Mouse (Mus musculus) CH12.LX (cell line): ENCODE measurements at regions not wholly inside any gene's neighbourhood (a gene's known extent, or its start where the extent isn't known, plus 50 kb on each side); places are given as distances from the start of the nearest gene placed in this dataset.

ENCODE experiments used
- DNase-seq: peaks from one replicate; pipeline ENCODE4 v3.0.0-alpha.2; 2013; ENCODE audit errors: extremely low read depth
- H3K27ac ChIP-seq: 2 replicates; pipeline ENCODE4 v1.5.1; 2012; ENCODE audit warnings: low read depth, mild to moderate bottlenecking, control low read depth, moderate library complexity; ENCODE audit not compliant: insufficient read depth
- H3K27me3 ChIP-seq: replicated peaks from 2 replicates; pipeline ENCODE3; 2012; ENCODE audit warnings: inconsistent platforms
- H3K36me3 ChIP-seq, 2 experiments: replicated peaks in 1 of 2; 2 replicates each; pipeline versions ENCODE3 to v1.6.1; 2012; ENCODE audit warnings: inconsistent platforms in 1 of 2, low read length in 1 of 2, mild to moderate bottlenecking in 1 of 2, mixed read lengths in 1 of 2, moderate library complexity in 1 of 2; ENCODE audit not compliant: control insufficient read depth in 1 of 2, insufficient read depth in 1 of 2
- H3K4me1 ChIP-seq, 2 experiments: 2 replicates each; pipeline ENCODE4 v1.6.1; 2012; ENCODE audit warnings: inconsistent platforms in 1 of 2, moderate library complexity in 1 of 2; ENCODE audit not compliant: insufficient read depth in 2 of 2, control insufficient read depth in 1 of 2
- H3K4me2 ChIP-seq: 2 replicates; pipeline ENCODE4 v1.6.1; 2012; ENCODE audit warnings: low read depth, mild to moderate bottlenecking, control low read depth; ENCODE audit not compliant: poor library complexity, insufficient read depth, severe bottlenecking
- H3K4me3 ChIP-seq, 3 experiments: fragments of 150-350 bp in 1 of 3; sonication (generic) in 1 of 3; replicated peaks in 1 of 3; 2 replicates each; pipeline versions ENCODE3 to v1.5.1; 2011 to 2012; ENCODE audit warnings: low read depth in 2 of 3, low read length in 2 of 3, mild to moderate bottlenecking in 2 of 3, moderate library complexity in 2 of 3, control low read depth in 1 of 3, improper control_type of control experiment in 1 of 3, inconsistent platforms in 1 of 3, mixed read lengths in 1 of 3; ENCODE audit not compliant: poor library complexity in 1 of 3
- H3K79me2 ChIP-seq: replicated peaks from 2 replicates; pipeline ENCODE4 v1.6.1; 2012; ENCODE audit warnings: mild to moderate bottlenecking, moderate library complexity; ENCODE audit not compliant: control insufficient read depth, poor library complexity, insufficient read depth, severe bottlenecking; ENCODE audit errors: extremely low read depth
- H3K9ac ChIP-seq: 2 replicates; pipeline ENCODE4 v1.6.1; 2012; ENCODE audit warnings: low read depth, mild to moderate bottlenecking, control low read depth, moderate library complexity; ENCODE audit not compliant: insufficient read depth
- H3K9me3 ChIP-seq: replicated peaks from 2 replicates; pipeline ENCODE3; 2012; ENCODE audit warnings: low read length, inconsistent platforms, mixed read lengths
- BHLHE40 ChIP-seq: IDR thresholded peaks from 2 replicates; pipeline ENCODE4 v1.6.1; 2011; ENCODE audit warnings: mild to moderate bottlenecking, low read depth, low read length, improper control_type of control experiment
- CHD2 ChIP-seq: IDR thresholded peaks from 2 replicates; pipeline ENCODE4 v1.6.1; 2011; ENCODE audit warnings: low read length, improper control_type of control experiment
- CTCF ChIP-seq, 2 experiments: IDR thresholded peaks in 1 of 2; conservative IDR thresholded peaks in 1 of 2; 2 replicates each; pipeline ENCODE4 v1.5.1; 2011 to 2012; ENCODE audit warnings: low read depth in 2 of 2, low read length in 2 of 2, improper control_type of control experiment in 1 of 2, inconsistent platforms in 1 of 2, mild to moderate bottlenecking in 1 of 2, moderate library complexity in 1 of 2
- ELF1 ChIP-seq: IDR thresholded peaks from 2 replicates; pipeline ENCODE4 v1.6.1; 2014; ENCODE audit warnings: low read depth, mild to moderate bottlenecking, inconsistent platforms, low read length, improper control_type of control experiment
- GABPA ChIP-seq: IDR thresholded peaks from 2 replicates; pipeline ENCODE4 v1.6.1; 2012; ENCODE audit warnings: low read depth, low read length, improper control_type of control experiment, inconsistent platforms; ENCODE audit not compliant: insufficient replicate concordance
- HCFC1 ChIP-seq: IDR thresholded peaks from 2 replicates; pipeline ENCODE4 v1.6.1; 2012; ENCODE audit warnings: low read depth, mild to moderate bottlenecking, inconsistent platforms, low read length, improper control_type of control experiment
- IRF4 ChIP-seq: IDR thresholded peaks from 2 replicates; pipeline ENCODE4 v1.6.1; 2014; ENCODE audit warnings: low read depth, mild to moderate bottlenecking, inconsistent platforms, low read length, improper control_type of control experiment
- JUN ChIP-seq: IDR thresholded peaks from 2 replicates; pipeline ENCODE4 v1.6.1; 2011; ENCODE audit warnings: low read depth, mild to moderate bottlenecking, low read length, improper control_type of control experiment, moderate library complexity; ENCODE audit not compliant: insufficient read depth
- JUND ChIP-seq: conservative IDR thresholded peaks from 2 replicates; pipeline ENCODE4 v1.6.1; 2011; ENCODE audit warnings: low read depth, low read length, improper control_type of control experiment
- KAT2A ChIP-seq: IDR thresholded peaks from 2 replicates; pipeline ENCODE4 v1.6.1; 2012; ENCODE audit warnings: low read length, improper control_type of control experiment, inconsistent platforms; ENCODE audit not compliant: insufficient replicate concordance
- MAZ ChIP-seq: IDR thresholded peaks from 2 replicates; pipeline ENCODE4 v1.6.1; 2012; ENCODE audit warnings: low read depth, mild to moderate bottlenecking, inconsistent platforms, low read length, improper control_type of control experiment, moderate library complexity
- MXI1 ChIP-seq: IDR thresholded peaks from 2 replicates; pipeline ENCODE4 v1.6.1; 2011; ENCODE audit warnings: mild to moderate bottlenecking, low read depth, low read length, improper control_type of control experiment
- NRF1 ChIP-seq: IDR thresholded peaks from 2 replicates; pipeline ENCODE4 v1.6.1; 2014; ENCODE audit warnings: low read depth, mild to moderate bottlenecking, inconsistent platforms, low read length, improper control_type of control experiment, moderate library complexity
- POLR2A ChIP-seq: IDR thresholded peaks from 2 replicates; pipeline ENCODE4 v1.6.1; 2011; ENCODE audit warnings: low read depth, mild to moderate bottlenecking, improper control_type of control experiment, low read length
- POLR2AphosphoS2 ChIP-seq: IDR thresholded peaks from 2 replicates; pipeline ENCODE4 v1.6.1; 2011; ENCODE audit warnings: low read depth, low read length, improper control_type of control experiment
- SMC3 ChIP-seq: IDR thresholded peaks from 2 replicates; pipeline ENCODE4 v1.6.1; 2011; ENCODE audit warnings: low read depth, low read length, improper control_type of control experiment
- UBTF ChIP-seq: IDR thresholded peaks from 2 replicates; pipeline ENCODE4 v1.6.1; 2012; ENCODE audit warnings: low read depth, mild to moderate bottlenecking, inconsistent platforms, low read length, improper control_type of control experiment, moderate library complexity
- ZKSCAN1 ChIP-seq: IDR thresholded peaks from 2 replicates; pipeline ENCODE4 v1.6.1; 2012; ENCODE audit warnings: low read depth, inconsistent platforms, low read length, improper control_type of control experiment, borderline replicate concordance
- ZMIZ1 ChIP-seq: IDR thresholded peaks from 2 replicates; pipeline ENCODE4 v1.6.1; 2012; ENCODE audit warnings: low read depth, mild to moderate bottlenecking, inconsistent platforms, low read length, improper control_type of control experiment
- dilution Hi-C: fragments of 300-500 bp; cut with MboI; formaldehyde crosslinking; loops from 2 replicates; pipeline ENCODE4 v1.14.3; 2020; ENCODE audit warnings: low sequenced_read_pairs; ENCODE audit not compliant: extremely low pct_unique_long_range_greater_than_20kb, extremely low pct_ligation_motif_present
- in situ Hi-C: fragments of 300-500 bp; cut with MboI; formaldehyde crosslinking; loops from 3 replicates; pipeline ENCODE4 v1.14.3; 2019; ENCODE audit warnings: low sequenced_read_pairs, low pct_ligation_motif_present, low pct_unique_long_range_greater_than_20kb, mixed read lengths

DNA sequence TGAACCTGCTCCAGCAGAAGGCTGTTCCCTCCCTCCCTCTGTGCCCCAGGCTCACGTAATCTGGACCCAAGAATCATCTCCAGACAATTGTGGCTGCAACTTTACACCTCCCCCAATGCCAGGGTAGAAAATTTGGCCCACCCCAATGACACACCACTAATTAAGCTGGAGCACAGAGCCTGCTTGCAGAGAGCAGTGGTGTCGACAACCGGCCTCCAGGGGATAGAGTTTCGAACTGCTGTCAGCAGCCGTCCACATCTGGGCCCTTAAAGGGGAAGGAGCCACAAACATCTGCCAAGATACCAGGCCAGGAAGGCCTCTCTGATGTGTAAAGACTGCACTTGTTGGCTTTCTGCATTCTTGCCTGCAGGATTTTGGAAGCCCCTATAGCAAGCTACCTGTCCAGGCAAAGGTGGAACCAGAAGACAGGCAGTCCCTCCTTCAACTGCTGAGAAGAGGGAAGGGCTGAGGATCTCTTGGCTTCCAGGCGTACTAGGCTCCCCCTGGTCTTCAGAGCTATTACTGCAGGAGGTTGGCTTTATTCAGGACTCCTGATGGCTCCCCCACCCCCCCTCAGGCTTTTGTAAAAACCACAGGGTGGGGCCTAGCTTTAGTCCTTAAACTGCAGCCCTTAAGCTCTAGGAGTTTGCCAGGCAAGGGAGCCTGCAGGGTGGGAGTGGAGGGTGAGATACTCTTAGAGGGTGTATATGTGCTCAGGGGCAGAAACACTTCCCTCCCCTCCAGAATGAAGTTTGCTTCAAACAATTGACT, 160.5 kb upstream of the Sox11 start:
- no peak overlapping the region for H3K9ac ChIP-seq
- H3K79me2 ChIP-seq = no peaks in the 10 kb centered on the region
- H3K36me3 ChIP-seq = no peaks in the 10 kb centered on the region
- H3K27me3 ChIP-seq = no peaks in the 10 kb centered on the region
- peaks cover 78% of the 10 kb centered on the region for H3K9me3 ChIP-seq
- no peak overlapping the region for H3K27ac ChIP-seq
- TF ChIP-seq IRF4 (no peak), GABPA (no peak)
- TF ChIP-seq, all 38 proteins: peak for 0
- DNase-seq = no peak
- Histone ChIP-seq H3K4me2 (no peak overlapping the region), H3K4me3 (no peak overlapping the region), H3K4me1 (no peaks in the 10 kb centered on the region)
- dilution Hi-C loops = no loop called here
- in situ Hi-C loops = no loop called here

DNA sequence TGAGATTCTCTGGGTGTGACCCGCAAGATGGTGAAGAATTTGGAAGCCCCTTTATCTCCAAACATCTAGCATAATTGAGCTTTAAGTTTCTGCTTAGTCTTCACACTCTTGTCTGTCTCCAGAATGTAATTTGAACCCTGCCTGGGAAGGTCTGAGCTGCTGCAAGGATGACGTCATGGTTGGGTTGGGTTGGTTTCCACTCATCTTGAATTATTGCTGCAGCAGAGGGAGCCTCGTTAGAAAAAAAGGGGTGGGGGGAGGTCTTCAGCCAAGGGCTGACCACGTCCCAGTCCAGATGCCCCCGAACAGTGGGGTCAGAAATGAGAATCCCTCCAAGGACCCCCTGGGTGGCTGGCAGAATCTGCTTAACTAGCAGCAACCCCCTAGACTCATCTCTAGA, 158.1 kb upstream of the Sox11 start:
- Histone ChIP-seq H3K4me1 (no peaks in the 10 kb centered on the region), H3K9ac (no peak overlapping the region), H3K79me2 (no peaks in the 10 kb centered on the region)
- dilution Hi-C loops = no loop called here
- TF ChIP-seq KAT2A (no peak), CHD2 (no peak), BHLHE40 (no peak), CTCF (conservative IDR thresholded peaks at IDR 0.05 in 1 of 2, IDR thresholded peaks at IDR 0.05 in 1 of 2; ENCODE audit: low read depth in 2 of 2, low read length in 2 of 2) (no peak), POLR2A (no peak), JUND (no peak), JUN (no peak), UBTF (no peak), ZKSCAN1 (no peak), MXI1 (no peak), SMC3 (no peak), ELF1 (no peak), GABPA (no peak), ZMIZ1 (no peak), POLR2AphosphoS2 (no peak), NRF1 (no peak), MAZ (no peak), HCFC1 (no peak)
- TF ChIP-seq, all 38 proteins: peak for 0
- no peak overlapping the region for H3K4me2 ChIP-seq
- in situ Hi-C loops = no loop called here
- no peaks in the 10 kb centered on the region for H3K36me3 ChIP-seq
- peaks cover 76% of the 10 kb centered on the region for H3K9me3 ChIP-seq
- no peak overlapping the region for H3K4me3 ChIP-seq
- no peaks in the 10 kb centered on the region for H3K27me3 ChIP-seq
- no peak overlapping the region for H3K27ac ChIP-seq
- DNase-seq = no peak
